Mouse (Mus musculus) heart, embryonic 11.5 days (tissue): ENCODE results near the gene Atxn1. TPM values are rescaled to one million over a fixed set of nuclear protein-coding genes. Genes with fewer than 3 reads are reported as not detected.

Experiments used
- ATAC-seq: fragments of 200-750 bp; cut with Nextera tagmentation; replicated peaks from 2 replicates; pipeline ENCODE4 v1.8.0; 2017; ENCODE audit warnings: moderate library complexity; ENCODE audit not compliant: insufficient number of reproducible peaks, low FRiP score, low TSS enrichment
- H3K27ac ChIP-seq: fragments of 300-500 bp; sonication (generic); 2 replicates; pipeline ENCODE4 v1.5.1; 2014; ENCODE audit warnings: mild to moderate bottlenecking, low read depth, low read length
- H3K27me3 ChIP-seq: fragments of 300-500 bp; sonication (generic); 2 replicates; pipeline ENCODE4 v1.6.1; 2014; ENCODE audit warnings: mild to moderate bottlenecking, low read length, mixed read lengths; ENCODE audit not compliant: control insufficient read depth, insufficient read depth
- H3K36me3 ChIP-seq: fragments of 300-500 bp; sonication (generic); 2 replicates; pipeline ENCODE4 v1.6.1; 2014; ENCODE audit warnings: mild to moderate bottlenecking, low read length, moderate library complexity, mixed read lengths; ENCODE audit not compliant: control insufficient read depth, insufficient read depth
- H3K4me1 ChIP-seq: fragments of 300-500 bp; sonication (generic); 2 replicates; pipeline ENCODE4 v1.6.1; 2014; ENCODE audit warnings: low read length; ENCODE audit not compliant: control insufficient read depth, insufficient read depth
- H3K4me2 ChIP-seq: fragments of 300-500 bp; sonication (generic); 2 replicates; pipeline ENCODE4 v1.6.1; 2014; ENCODE audit warnings: mild to moderate bottlenecking, moderate library complexity
- H3K4me3 ChIP-seq: fragments of 300-500 bp; sonication (generic); 2 replicates; pipeline ENCODE4 v1.5.1; 2014; ENCODE audit warnings: low read depth, low read length
- H3K9ac ChIP-seq: fragments of 300-500 bp; sonication (generic); 2 replicates; pipeline ENCODE4 v1.6.1; 2014; ENCODE audit warnings: mild to moderate bottlenecking, low read depth, low read length, moderate library complexity
- H3K9me3 ChIP-seq: fragments of 300-500 bp; sonication (generic); replicated peaks from 2 replicates; pipeline ENCODE4 v1.6.1; 2016; ENCODE audit warnings: low read length; ENCODE audit not compliant: control insufficient read depth
- WGBS: fragments of 180-500 bp; shearing (Covaris S2); extraction: QIAGEN DNeasy Blood & Tissue Kit; methylation state at CpG from one replicate; pipeline ENCODE4 v1.1.7; 2014; ENCODE audit not compliant: insufficient replicate concordance; 5-methylcytosine and 5-hydroxymethylcytosine counted together
- polyA plus RNA-seq: library from polyadenylated mRNA; unstranded; fragments of >200 nt; fragmentation: Nextera tagmentation; extraction: Ambion mirVana; gene quantifications from 2 replicates; pipeline ENCODE4 v1.2.1, GENCODE M21; 2014

Atxn1 gene
- polyA plus RNA-seq, 1 experiment from 2014 or later, result 6.4 TPM

DNA sequence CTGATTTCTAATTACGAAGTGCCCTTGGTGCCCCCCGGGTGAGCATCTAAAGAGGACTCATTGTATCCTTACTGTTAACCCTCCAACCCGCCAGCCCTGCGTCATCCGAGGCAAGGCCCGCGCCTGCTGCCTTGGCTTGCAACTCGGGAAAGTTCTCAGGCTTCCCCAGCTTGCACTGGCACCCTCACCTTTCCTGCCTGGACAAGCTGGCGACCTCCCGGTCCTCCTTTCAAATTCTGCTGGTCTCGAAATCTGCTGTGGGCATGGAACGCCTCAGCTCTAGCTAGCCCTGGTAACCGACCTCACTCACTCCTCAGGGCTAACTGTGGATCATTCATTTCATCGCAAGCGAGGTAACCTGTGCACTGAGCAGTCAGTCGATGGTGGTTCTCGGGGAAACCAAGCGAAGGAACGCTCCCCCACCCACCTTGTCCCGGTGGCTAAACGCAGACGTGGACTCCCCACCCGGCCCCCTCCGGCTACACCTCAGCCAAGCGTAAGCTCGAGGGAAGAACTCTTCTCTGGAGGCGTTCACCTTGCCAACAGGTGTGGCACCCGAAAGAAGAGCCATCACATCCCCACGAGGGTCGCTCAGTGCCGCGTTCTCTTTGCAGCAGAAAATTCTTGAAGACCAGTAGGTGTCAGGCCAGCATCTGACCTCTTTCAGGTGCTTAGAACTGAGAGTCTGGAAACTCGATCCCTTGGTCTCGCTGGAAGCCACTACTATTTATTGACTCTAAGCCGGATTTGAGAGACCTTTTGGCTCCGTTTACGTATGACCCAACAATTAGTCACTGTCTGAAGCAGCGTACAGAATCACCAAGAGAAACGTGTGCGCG is 1.0 kb upstream of the Atxn1 start:
- Histone ChIP-seq H3K27ac (peak overlapping the region; percentile 97), H3K27me3 (no peaks in the 10 kb centered on the region)
- ATAC-seq, result no peak

DNA sequence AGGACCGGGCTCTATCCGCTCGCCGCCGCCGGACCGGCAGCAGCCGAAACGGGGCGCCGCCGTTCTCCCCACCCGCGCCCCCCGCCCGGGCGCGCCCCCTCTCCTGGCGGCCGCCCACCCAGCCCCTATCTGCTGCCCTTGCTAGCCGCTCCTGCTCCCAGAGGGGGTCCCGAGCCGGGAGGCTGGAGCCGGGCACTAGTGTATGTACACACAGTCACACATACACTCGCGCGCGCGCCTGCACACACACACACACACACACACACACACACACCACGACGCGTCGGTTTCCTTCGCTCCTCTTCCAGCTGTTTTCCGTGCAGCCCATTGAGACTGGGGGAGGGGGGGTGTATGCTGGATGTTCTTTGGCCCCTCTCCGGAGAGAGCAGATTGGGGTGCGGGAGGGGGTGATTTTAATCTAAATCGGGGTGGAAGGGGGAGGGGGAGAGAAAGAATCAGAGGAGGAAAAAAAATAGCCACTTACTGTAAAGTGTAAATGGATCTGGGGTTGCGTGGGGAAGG is 416 bp downstream of the Atxn1 start:
- Histone ChIP-seq H3K9me3 (no peaks in the 10 kb centered on the region), H3K27me3 (no peaks in the 10 kb centered on the region), H3K4me3 (peak overlapping the region; percentile 93), H3K36me3 (no peaks in the 10 kb centered on the region), H3K4me2 (peak overlapping the region; percentile 95), H3K9ac (peak overlapping the region; percentile 97), H3K4me1 (peaks cover 19% of the 10 kb centered on the region), H3K27ac (peak overlapping the region; percentile 97)
- peak; percentile 24; the same call in 1 of the 2 replicates for ATAC-seq
- WGBS, result 0% methylated on average over 20 of the region's 39 CpGs

More for the DNA sequence above, 1.0 kb upstream of the Atxn1 start:
- under 1% methylated on average over 41 of the region's 41 CpGs for WGBS
- peak overlapping the region; percentile 93 for H3K4me3 ChIP-seq
- H3K36me3 ChIP-seq, result no peaks in the 10 kb centered on the region
- H3K9me3 ChIP-seq, result no peaks in the 10 kb centered on the region
- H3K4me2 ChIP-seq, result peak overlapping the region; percentile 95
- peaks cover 12% of the 10 kb centered on the region; the same call in 1 of the 2 replicates for H3K4me1 ChIP-seq
- peak overlapping the region; percentile 97 for H3K9ac ChIP-seq

DNA sequence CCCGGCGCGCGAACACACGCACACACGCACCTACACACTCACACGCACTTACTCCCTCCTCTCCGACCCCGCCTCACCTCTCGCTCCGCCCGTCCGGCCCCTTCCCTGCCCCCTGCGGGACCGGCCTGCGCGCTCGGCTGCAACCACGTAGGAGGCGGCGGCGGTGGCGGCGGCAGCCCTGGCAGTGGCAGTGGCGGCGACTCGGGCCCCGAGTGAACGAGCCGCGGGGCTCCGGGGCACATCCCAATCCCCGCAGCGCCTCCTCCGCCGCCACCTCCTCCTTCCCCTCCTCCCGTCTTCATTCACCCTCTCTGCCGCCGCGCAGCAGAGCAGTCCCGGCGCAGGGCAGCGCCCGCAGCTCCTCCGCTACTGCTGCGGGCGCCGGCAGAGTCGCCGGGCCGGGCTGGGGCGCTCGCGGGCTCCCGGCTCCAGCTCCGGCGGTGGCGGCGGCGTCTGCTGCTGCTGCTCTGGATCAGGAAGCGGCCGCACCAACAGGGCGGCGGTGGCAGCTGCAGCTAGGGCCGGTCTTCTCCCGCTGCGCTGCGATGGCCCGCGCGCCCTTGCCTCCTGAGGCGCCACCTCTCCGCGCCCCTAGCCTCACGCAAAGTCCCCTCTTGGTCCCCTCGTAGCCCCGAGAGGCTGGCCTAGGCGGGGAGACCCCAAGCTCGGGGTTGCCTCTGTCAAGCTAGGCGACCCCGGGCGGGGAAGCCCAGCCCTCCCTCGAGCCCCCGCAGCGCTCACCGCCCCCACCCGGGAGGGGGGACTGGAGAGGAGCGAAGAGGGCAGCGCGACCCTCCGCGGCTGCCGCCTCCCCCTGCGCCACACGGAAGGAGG is 1.1 kb downstream of the Atxn1 start:
- Histone ChIP-seq H3K27ac (peak overlapping the region; percentile 97), H3K9ac (peak overlapping the region; percentile 97), H3K4me2 (peak overlapping the region; percentile 95), H3K27me3 (no peaks in the 10 kb centered on the region), H3K9me3 (no peaks in the 10 kb centered on the region), H3K4me3 (peak overlapping the region; percentile 93), H3K36me3 (no peaks in the 10 kb centered on the region), H3K4me1 (peaks cover 19% of the 10 kb centered on the region)
- ATAC-seq, result peak; percentile 64
- 0% methylated on average over 68 of the region's 95 CpGs for WGBS

DNA sequence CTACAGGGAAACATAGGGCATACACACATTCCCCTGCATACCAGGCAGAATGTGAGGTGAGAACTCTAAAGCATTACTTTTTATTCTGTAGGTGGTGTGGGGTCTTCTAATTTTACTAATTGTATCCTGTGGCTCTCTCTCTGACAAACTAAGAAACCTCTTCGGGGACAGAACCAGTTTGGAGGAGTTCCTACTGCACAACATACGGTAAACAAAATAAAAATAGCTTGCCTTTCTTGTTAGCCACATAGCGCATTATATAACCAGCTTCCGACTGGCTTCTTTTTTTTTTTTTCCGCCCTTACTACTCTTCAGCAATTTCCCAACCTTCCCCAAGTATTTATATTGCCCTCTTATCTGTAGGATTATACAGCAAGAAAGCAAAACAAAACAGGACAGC is 2.0 kb downstream of the Atxn1 start:
- Histone ChIP-seq H3K4me3 (peak overlapping the region; percentile 93), H3K4me2 (peak overlapping the region; percentile 95), H3K9ac (peak overlapping the region; percentile 97), H3K27ac (peak overlapping the region; percentile 97), H3K36me3 (no peaks in the 10 kb centered on the region), H3K9me3 (no peaks in the 10 kb centered on the region), H3K4me1 (peaks cover 19% of the 10 kb centered on the region), H3K27me3 (no peaks in the 10 kb centered on the region)
- 2% methylated on average over 5 of the region's 5 CpGs for WGBS
- ATAC-seq, result no peak

DNA sequence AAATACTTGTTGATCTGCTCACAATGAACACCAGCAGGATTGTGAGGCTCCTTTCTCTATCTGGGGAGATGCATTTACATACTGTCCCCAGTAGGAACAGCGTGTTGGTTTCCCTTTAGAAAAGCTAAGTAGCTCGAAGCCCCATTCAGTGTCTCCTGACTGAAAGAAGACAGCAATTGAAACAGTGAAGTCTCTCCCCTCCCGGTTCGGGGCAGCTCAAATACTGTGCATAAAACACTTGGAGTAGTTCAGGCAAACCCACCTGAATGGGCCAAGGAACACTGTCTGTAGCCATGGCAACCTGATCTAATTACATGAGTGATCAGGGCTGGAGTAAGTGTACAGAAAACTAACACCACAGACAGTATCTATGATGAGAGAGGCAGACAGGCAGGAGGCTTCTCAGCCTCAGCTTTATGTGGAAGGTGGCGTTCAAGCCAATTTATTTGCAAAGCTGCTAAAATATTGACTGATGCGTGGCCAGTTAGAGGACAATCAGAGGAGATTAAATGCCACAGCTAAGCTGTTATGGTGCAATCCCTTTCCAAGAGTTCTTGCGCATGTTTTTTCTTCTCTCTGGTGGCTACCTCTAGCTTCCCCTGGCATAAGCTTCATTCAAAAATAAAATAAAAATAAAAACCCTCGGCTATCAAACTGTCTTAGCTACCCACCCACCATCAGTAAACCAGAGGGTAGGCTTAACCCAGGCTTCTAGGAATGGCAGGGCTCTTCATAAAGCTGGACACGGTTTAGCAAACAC is 2.8 kb downstream of the Atxn1 start:
- Histone ChIP-seq H3K9ac (no peak overlapping the region), H3K4me2 (peak overlapping the region; percentile 95), H3K36me3 (no peaks in the 10 kb centered on the region), H3K27me3 (no peaks in the 10 kb centered on the region), H3K9me3 (no peaks in the 10 kb centered on the region), H3K4me1 (peaks cover 19% of the 10 kb centered on the region), H3K4me3 (peak overlapping the region; percentile 93; the same call in 1 of the 2 replicates), H3K27ac (no peak overlapping the region)
- 27% methylated on average over 9 of the region's 9 CpGs for WGBS
- ATAC-seq, result no peak

DNA sequence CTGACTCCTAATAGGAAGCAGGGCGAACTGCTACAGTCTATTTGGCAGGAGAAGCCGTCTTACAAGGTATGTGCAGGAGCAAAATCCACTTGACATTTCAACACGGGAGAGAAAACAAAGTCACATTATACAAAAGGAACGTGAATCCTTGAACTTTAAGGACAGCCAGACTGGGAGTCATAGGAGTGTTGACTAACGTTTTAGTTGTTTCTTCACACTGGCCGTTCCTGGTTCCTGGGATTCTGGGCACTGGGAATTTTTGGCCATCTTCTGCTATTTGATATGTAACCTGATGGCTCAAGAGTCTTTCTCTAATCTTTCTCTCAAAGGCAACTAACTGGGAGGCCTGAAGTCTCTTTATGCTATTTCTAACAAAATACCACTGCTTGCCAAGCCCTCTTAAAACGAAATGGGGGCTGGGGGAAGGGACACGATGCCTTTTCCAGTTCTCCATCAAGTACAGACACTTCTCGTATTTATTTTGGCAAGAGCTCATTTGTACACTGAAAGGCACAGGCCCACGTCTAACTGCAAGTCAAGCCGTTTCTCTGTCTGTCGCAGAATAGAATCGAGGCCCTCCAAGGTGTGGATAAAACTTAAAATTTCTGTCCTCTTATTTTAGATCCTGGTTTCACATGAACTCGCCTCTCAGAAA is 4.4 kb downstream of the Atxn1 start:
- Histone ChIP-seq H3K27ac (no peak overlapping the region), H3K4me1 (peaks cover 19% of the 10 kb centered on the region), H3K9me3 (no peaks in the 10 kb centered on the region), H3K27me3 (no peaks in the 10 kb centered on the region), H3K9ac (no peak overlapping the region), H3K4me3 (no peak overlapping the region), H3K36me3 (no peaks in the 10 kb centered on the region), H3K4me2 (0 out of 2 replicates have a peak overlapping the region, but pooled peaks have one; percentile 3)
- no peak for ATAC-seq
- WGBS, result 57% methylated on average over 14 of the region's 14 CpGs

DNA sequence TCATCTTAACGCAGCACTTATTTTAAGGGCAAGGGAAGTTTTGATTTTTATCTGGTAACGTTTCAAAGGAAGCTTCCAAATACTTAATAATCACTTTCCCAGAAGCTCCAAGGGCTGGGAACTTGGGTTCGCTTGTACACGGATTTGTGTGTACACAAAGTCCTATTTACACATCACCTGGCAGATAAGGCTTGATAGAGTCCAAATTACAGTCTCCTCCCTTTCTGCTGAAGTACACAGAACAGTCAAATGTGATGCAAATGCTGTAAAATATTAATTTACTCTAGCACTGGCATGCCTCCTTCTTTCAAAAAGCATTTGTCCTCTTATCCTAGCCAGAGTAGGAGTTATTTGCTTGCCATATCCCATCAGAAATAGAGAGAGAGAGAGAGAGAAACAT is 6.5 kb downstream of the Atxn1 start:
- WGBS, result 83% methylated on average over 4 of the region's 4 CpGs
- no peaks in the 10 kb centered on the region for H3K9me3 ChIP-seq
- no peak overlapping the region for H3K4me2 ChIP-seq
- H3K4me1 ChIP-seq, result peaks cover 19% of the 10 kb centered on the region
- H3K36me3 ChIP-seq, result no peaks in the 10 kb centered on the region
- no peak overlapping the region for H3K27ac ChIP-seq
- H3K27me3 ChIP-seq, result no peaks in the 10 kb centered on the region
- no peak overlapping the region for H3K4me3 ChIP-seq
- ATAC-seq, result no peak
- H3K9ac ChIP-seq, result no peak overlapping the region
